Mouse (Mus musculus): ENCODE data around the gene Ccdc137. TPM values are rescaled to one million over a fixed set of nuclear protein-coding genes. Genes with fewer than 3 reads are reported as not detected.

The Ccdc137 gene
- polyA plus RNA-seq, 1 experiment from 2014 or later = 25.4 TPM

DNA sequence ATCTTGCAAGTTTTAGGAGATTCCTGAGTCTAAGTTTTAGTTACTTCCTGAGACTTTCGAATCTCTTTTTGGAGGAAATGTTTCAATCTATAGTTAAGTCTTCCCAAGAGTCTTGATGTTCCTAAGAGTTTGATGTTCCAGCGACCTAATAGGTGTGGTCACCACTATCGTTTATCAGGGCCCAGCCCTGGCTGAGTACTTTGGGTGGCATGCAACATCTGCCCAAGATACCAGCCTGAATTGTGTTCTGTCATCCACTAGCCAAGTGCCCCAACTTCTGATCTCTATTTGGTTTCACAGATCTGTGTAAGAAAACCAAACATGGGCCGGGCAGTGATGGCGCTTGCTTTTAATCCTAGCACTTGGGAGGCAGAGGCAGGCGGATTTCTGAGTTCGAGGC lies 2.5 kb upstream of the Ccdc137 start:
- H3K9ac ChIP-seq (ENCODE audit: low read length) = no peak overlapping the region
- peaks cover 2% of the 10 kb centered on the region; the same call in 1 of the 2 replicates for H3K36me3 ChIP-seq (ENCODE audit: control insufficient read depth, insufficient read depth)
- no peak overlapping the region for H3K4me2 ChIP-seq (ENCODE audit: low read depth, low read length)
- no peaks in the 10 kb centered on the region for H3K9me3 ChIP-seq (replicated peaks; ENCODE audit: control insufficient read depth, low read length)
- H3K27me3 ChIP-seq (ENCODE audit: control insufficient read depth, insufficient read depth, low read length) = no peaks in the 10 kb centered on the region
- no peak overlapping the region for H3K27ac ChIP-seq (ENCODE audit: low read length)
- H3K4me3 ChIP-seq (ENCODE audit: low read length) = no peak overlapping the region
- 92% methylated on average over 7 of the region's 7 CpGs for WGBS
- no peak for ATAC-seq (replicated peaks; ENCODE audit: extremely low read depth, insufficient read depth, low FRiP score)
- peaks cover 12% of the 10 kb centered on the region for H3K4me1 ChIP-seq (ENCODE audit: control insufficient read depth, insufficient read depth, low read length)

DNA sequence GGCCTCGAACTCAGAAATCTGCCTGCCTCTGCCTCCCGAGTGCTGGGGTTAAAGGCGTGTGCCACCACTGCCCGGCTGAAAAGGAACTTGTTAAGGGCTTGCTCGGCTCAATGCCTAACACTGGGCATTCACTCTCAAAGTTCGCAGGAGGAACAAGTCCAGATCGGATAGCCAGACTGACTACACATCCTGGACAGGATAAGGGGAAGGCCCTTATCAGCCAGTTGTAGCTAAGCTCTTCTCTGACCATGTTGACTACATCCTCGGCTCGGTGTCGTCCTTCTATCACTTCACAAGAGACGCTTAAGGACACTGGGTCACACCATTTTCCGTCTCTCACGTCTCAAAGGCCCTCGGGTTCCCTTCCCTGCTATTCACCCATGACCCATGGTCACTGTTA lies 545 bp upstream of the Ccdc137 start:
- H3K36me3 ChIP-seq (ENCODE audit: control insufficient read depth, insufficient read depth) = peaks cover 15% of the 10 kb centered on the region
- peak; percentile 5; the same call in 1 of the 2 replicates for ATAC-seq (replicated peaks; ENCODE audit: extremely low read depth, insufficient read depth, low FRiP score)
- peak overlapping the region; percentile 97 for H3K4me2 ChIP-seq (ENCODE audit: low read depth, low read length)
- no peaks in the 10 kb centered on the region for H3K27me3 ChIP-seq (ENCODE audit: control insufficient read depth, insufficient read depth, low read length)
- WGBS = 16% methylated on average over 14 of the region's 14 CpGs
- peaks cover 12% of the 10 kb centered on the region for H3K4me1 ChIP-seq (ENCODE audit: control insufficient read depth, insufficient read depth, low read length)
- no peaks in the 10 kb centered on the region for H3K9me3 ChIP-seq (replicated peaks; ENCODE audit: control insufficient read depth, low read length)
- H3K27ac ChIP-seq (ENCODE audit: low read length) = peak overlapping the region; percentile 96
- H3K9ac ChIP-seq (ENCODE audit: low read length) = peak overlapping the region; percentile 99
- H3K4me3 ChIP-seq (ENCODE audit: low read length) = peak overlapping the region; percentile 95

DNA sequence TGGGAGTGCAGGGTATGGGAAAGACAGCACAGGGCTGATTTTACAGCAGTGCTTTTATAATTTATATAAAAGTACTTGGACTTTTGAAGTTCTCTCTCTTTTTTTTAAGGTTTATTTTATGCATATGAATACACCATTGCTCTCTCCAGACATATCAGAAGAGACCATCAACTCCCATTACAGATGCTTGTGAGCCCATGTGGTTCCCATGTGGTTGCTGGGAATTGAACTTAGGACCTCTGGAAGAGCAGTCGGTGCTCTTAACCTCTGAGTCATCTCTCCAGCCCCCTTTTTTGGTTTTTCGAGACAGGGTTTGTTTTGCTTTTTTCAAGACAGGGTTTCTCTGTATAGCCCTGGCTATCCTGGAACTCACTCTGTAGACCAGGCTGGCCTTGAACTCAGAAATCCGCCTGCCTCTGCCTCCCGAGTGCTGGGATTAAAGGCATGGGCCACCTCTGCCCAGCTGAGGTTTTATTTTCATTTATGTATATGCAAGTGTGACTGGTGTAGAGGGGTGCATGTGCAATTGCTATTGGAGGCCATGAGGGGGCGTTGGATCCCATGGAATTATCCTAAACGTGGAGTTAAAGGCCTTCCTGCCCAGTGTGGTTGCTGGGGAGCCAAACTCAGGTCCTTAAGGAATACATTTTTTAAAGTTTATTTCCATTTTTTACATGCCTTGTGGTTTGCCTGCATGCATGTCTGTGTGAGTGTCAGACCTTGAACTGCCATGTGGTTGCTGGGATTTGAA lies 1.1 kb downstream of the Ccdc137 start:
- Histone ChIP-seq H3K9me3 (replicated peaks; ENCODE audit: control insufficient read depth, low read length) (no peaks in the 10 kb centered on the region), H3K4me1 (ENCODE audit: control insufficient read depth, insufficient read depth, low read length) (peaks cover 12% of the 10 kb centered on the region), H3K4me2 (ENCODE audit: low read depth, low read length) (peak overlapping the region; percentile 97), H3K27ac (ENCODE audit: low read length) (no peak overlapping the region; the same call in 1 of the 2 replicates), H3K27me3 (ENCODE audit: control insufficient read depth, insufficient read depth, low read length) (no peaks in the 10 kb centered on the region), H3K36me3 (ENCODE audit: control insufficient read depth, insufficient read depth) (peaks cover 15% of the 10 kb centered on the region), H3K9ac (ENCODE audit: low read length) (peak overlapping the region; percentile 99), H3K4me3 (ENCODE audit: low read length) (peak overlapping the region; percentile 95)
- no peak for ATAC-seq (replicated peaks; ENCODE audit: extremely low read depth, insufficient read depth, low FRiP score)
- 68% methylated on average over 6 of the region's 6 CpGs for WGBS

DNA sequence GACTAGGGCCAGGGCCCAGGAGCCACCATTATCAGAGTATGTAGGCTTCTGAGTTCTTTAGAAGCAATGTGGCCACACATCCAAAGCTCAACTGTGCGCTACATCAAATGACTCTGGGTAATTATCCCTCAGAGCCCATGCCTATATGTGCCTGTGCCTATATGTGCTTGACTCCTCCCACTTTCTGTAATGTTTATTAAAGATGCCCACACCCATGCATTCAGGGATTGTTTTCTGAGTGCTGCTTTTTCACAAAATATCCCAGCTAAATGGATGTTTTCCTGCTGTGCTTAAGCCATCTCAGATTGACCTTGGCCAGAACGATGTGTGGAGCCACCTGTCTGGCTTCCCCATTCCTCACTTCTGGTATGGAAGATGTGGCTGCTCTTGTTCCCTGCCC lies 5.6 kb downstream of the Ccdc137 start:
- H3K4me3 ChIP-seq (ENCODE audit: low read length) = no peak overlapping the region
- 87% methylated on average over 2 of the region's 2 CpGs for WGBS
- peaks cover 24% of the 10 kb centered on the region for H3K4me1 ChIP-seq (ENCODE audit: control insufficient read depth, insufficient read depth, low read length)
- H3K4me2 ChIP-seq (ENCODE audit: low read depth, low read length) = no peak overlapping the region
- peaks cover 18% of the 10 kb centered on the region for H3K36me3 ChIP-seq (ENCODE audit: control insufficient read depth, insufficient read depth)
- no peak for ATAC-seq (replicated peaks; ENCODE audit: extremely low read depth, insufficient read depth, low FRiP score)
- H3K27ac ChIP-seq (ENCODE audit: low read length) = no peak overlapping the region
- no peaks in the 10 kb centered on the region for H3K9me3 ChIP-seq (replicated peaks; ENCODE audit: control insufficient read depth, low read length)
- H3K27me3 ChIP-seq (ENCODE audit: control insufficient read depth, insufficient read depth, low read length) = no peaks in the 10 kb centered on the region
- H3K9ac ChIP-seq (ENCODE audit: low read length) = no peak overlapping the region

DNA sequence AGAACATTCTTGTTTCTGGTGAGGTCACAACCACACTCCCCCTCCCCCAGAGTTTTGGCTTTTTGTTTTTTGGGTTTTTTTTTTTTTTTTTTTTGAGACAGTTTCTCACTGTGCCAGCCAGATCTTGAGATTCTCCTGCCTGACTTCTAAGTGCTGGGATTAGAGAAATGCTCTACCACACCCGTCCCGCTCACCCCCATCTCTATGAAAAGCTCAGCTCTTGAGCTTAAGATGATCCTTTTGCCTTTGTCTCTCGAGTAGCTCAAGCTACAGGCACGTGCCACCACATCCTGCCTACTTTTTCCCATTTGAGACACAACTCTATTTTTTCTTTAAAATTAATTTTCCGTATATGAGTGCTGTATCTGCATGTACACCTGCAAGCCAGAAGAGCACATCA lies 6.5 kb downstream of the Ccdc137 start:
- no peak overlapping the region for H3K4me3 ChIP-seq (ENCODE audit: low read length)
- peaks cover 20% of the 10 kb centered on the region for H3K4me1 ChIP-seq (ENCODE audit: control insufficient read depth, insufficient read depth, low read length)
- no peaks in the 10 kb centered on the region for H3K9me3 ChIP-seq (replicated peaks; ENCODE audit: control insufficient read depth, low read length)
- H3K27ac ChIP-seq (ENCODE audit: low read length) = no peak overlapping the region
- peaks cover 18% of the 10 kb centered on the region for H3K36me3 ChIP-seq (ENCODE audit: control insufficient read depth, insufficient read depth)
- H3K4me2 ChIP-seq (ENCODE audit: low read depth, low read length) = no peak overlapping the region
- no peak overlapping the region for H3K9ac ChIP-seq (ENCODE audit: low read length)
- H3K27me3 ChIP-seq (ENCODE audit: control insufficient read depth, insufficient read depth, low read length) = no peaks in the 10 kb centered on the region
- no peak for ATAC-seq (replicated peaks; ENCODE audit: extremely low read depth, insufficient read depth, low FRiP score)
- 85% methylated on average over 5 of the region's 5 CpGs for WGBS

DNA sequence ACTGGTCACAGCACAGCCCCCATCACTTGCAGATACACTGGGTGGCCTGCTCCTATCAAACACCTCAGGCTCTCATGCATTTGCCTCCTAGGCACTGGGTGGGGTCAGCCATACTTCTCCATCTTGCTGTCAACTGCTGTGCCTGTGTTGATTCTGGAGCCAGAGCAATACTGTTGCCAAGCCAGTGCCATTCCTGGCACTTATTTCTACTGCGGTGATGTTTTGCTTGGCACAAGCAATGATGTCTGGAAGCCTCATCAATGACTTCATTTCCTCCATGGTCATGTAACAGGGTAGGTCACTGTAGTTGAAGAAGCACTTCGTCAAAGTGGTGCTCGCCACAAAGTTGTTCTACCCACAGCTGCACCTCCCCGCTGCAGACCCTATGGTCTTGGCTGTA lies 7.6 kb downstream of the Ccdc137 start:
- Histone ChIP-seq H3K27ac (ENCODE audit: low read length) (no peak overlapping the region), H3K9me3 (replicated peaks; ENCODE audit: control insufficient read depth, low read length) (no peaks in the 10 kb centered on the region), H3K4me1 (ENCODE audit: control insufficient read depth, insufficient read depth, low read length) (peaks cover 20% of the 10 kb centered on the region), H3K4me2 (ENCODE audit: low read depth, low read length) (no peak overlapping the region), H3K36me3 (ENCODE audit: control insufficient read depth, insufficient read depth) (peaks cover 19% of the 10 kb centered on the region), H3K4me3 (ENCODE audit: low read length) (no peak overlapping the region), H3K9ac (ENCODE audit: low read length) (no peak overlapping the region), H3K27me3 (ENCODE audit: control insufficient read depth, insufficient read depth, low read length) (no peaks in the 10 kb centered on the region)
- 71% methylated on average over 4 of the region's 4 CpGs for WGBS
- ATAC-seq (replicated peaks; ENCODE audit: extremely low read depth, insufficient read depth, low FRiP score) = no peak

DNA sequence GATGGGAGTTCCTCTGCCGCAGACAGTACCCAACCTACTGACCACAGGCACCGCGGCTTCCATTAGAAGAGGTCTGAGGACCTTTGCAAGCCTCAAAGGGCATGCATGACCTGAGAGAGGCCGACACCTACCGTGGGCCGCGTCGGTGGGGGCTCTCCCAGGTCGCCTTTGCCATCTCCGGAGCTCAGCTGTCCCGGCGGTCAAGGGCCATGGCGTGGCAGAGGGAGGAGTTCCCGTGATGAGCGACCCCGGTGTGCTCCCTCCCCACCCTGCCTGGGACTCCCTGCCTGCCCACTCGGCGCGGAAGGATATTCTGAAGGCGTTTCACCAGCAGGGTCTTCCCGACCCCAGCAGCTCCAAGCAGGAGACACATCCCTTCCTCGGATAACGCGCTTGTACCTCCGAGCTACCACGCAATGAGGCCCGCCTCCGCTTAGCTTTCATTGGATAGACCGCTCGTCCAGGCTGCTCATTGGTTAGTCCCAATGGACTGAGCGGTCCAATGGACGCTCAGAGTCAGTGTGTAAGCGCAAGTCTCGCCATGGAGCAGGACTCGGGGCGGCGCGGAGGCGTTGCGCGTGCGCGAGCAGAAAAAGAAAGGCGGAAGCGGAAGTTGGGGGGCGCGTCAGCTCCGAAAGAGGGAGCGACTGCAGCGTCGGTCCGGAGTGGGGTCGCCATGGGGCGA lies 9.3 kb downstream of the Ccdc137 start, which contains the start of gene Arl16:
TSS of gene Arl16 (minus strand) at position 557 of the 685 bp plus-strand sequence.
- Histone ChIP-seq H3K9ac (ENCODE audit: low read length) (peak within 1 kb of the TSS; percentile 88), H3K27me3 (ENCODE audit: control insufficient read depth, insufficient read depth, low read length) (no peaks in the 10 kb centered on the region), H3K27ac (ENCODE audit: low read length) (peak within 1 kb of the TSS; percentile 56), H3K4me1 (ENCODE audit: control insufficient read depth, insufficient read depth, low read length) (peaks cover 20% of the 10 kb centered on the region), H3K4me3 (ENCODE audit: low read length) (peak within 1 kb of the TSS; percentile 93), H3K9me3 (replicated peaks; ENCODE audit: control insufficient read depth, low read length) (no peaks in the 10 kb centered on the region), H3K36me3 (ENCODE audit: control insufficient read depth, insufficient read depth) (peaks cover 18% of the 10 kb centered on the region), H3K4me2 (ENCODE audit: low read depth, low read length) (peak within 1 kb of the TSS; percentile 95)
- under 1% methylated on average over 51 of the region's 54 CpGs for WGBS
- peak; percentile 100 for ATAC-seq (replicated peaks; ENCODE audit: extremely low read depth, insufficient read depth, low FRiP score)

DNA sequence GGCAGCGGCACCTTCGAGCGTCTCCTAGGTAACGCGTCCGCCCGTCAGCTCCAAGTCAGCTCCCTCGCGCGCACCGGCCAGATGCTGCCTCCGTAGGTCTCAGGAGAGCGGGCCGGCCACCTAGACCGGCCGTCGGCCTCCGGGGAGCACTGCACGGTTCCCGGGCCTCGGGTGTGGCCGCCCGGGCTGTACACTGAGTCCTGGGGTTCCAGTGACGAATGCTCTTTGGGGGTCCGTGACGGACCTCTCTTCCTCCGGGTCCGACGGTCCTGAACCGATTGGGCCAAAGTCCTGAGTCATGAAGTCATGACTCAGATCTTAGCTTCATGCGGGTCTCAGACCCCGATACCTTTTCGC lies 9.8 kb downstream of the Ccdc137 start:
- 1% methylated on average over 33 of the region's 33 CpGs for WGBS
- no peaks in the 10 kb centered on the region for H3K27me3 ChIP-seq (ENCODE audit: control insufficient read depth, insufficient read depth, low read length)
- H3K4me3 ChIP-seq (ENCODE audit: low read length) = peak overlapping the region; percentile 93
- peaks cover 22% of the 10 kb centered on the region for H3K36me3 ChIP-seq (ENCODE audit: control insufficient read depth, insufficient read depth)
- H3K4me1 ChIP-seq (ENCODE audit: control insufficient read depth, insufficient read depth, low read length) = peaks cover 20% of the 10 kb centered on the region
- ATAC-seq (replicated peaks; ENCODE audit: extremely low read depth, insufficient read depth, low FRiP score) = peak; percentile 28
- H3K9me3 ChIP-seq (replicated peaks; ENCODE audit: control insufficient read depth, low read length) = no peaks in the 10 kb centered on the region
- peak overlapping the region; percentile 88 for H3K9ac ChIP-seq (ENCODE audit: low read length)
- peak overlapping the region; percentile 95 for H3K4me2 ChIP-seq (ENCODE audit: low read depth, low read length)
- H3K27ac ChIP-seq (ENCODE audit: low read length) = no peak overlapping the region

DNA sequence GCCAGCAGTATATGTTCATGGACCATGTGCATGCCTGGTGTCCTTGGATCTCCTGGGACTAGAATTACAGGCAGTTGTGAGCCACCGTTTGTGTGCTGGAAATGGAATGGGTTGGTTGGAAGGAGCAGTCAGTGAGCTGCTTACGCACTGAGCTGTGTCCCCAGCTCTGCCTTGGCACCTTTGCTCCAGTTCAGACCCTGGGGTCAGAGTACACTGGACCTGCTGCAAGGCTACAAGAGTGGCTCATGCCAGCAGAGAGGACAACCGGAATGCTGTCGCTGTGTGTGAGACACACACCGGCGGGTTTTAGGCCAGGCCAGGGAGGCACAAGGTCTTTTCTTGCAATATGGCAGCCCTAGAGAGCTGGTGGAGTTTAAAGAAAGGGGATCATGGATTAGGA lies 14.1 kb downstream of the Ccdc137 start:
- Histone ChIP-seq H3K9ac (ENCODE audit: low read length) (no peak overlapping the region), H3K36me3 (ENCODE audit: control insufficient read depth, insufficient read depth) (peaks cover 46% of the 10 kb centered on the region), H3K4me3 (ENCODE audit: low read length) (no peak overlapping the region), H3K4me1 (ENCODE audit: control insufficient read depth, insufficient read depth, low read length) (peaks cover 8% of the 10 kb centered on the region), H3K9me3 (replicated peaks; ENCODE audit: control insufficient read depth, low read length) (no peaks in the 10 kb centered on the region), H3K27me3 (ENCODE audit: control insufficient read depth, insufficient read depth, low read length) (no peaks in the 10 kb centered on the region), H3K27ac (ENCODE audit: low read length) (no peak overlapping the region), H3K4me2 (ENCODE audit: low read depth, low read length) (no peak overlapping the region)
- 95% methylated on average over 6 of the region's 6 CpGs for WGBS
- no peak for ATAC-seq (replicated peaks; ENCODE audit: extremely low read depth, insufficient read depth, low FRiP score)

All from heart, embryonic 16.5 days (tissue).